Mouse (Mus musculus) frontal cortex, postnatal 36 days (tissue): Measurements from ENCODE around the gene Adcy2.

ENCODE experiments used
- DNase-seq, 2 experiments: peaks; one replicate each; pipeline ENCODE4 v3.0.0; 2022; ENCODE audit warnings: low spot score in 2 of 2

Gene Adcy2

GRCm38 (mm10) chr13:68961580-68961979, 37.8 kb downstream of the Adcy2 start:
- peak; percentile 54 to 72 for DNase-seq

- DNase-seq, result no peak
Observed at GRCm38 (mm10) chr13:68960513-68960912, 38.8 kb downstream of the Adcy2 start.

- DNase-seq, result no peak
Observed at GRCm38 (mm10) chr13:68959406-68959805, 39.9 kb downstream of the Adcy2 start.

- no peak for DNase-seq
Observed at GRCm38 (mm10) chr13:68942735-68943134, 56.6 kb downstream of the Adcy2 start.

- no peak for DNase-seq
Observed at GRCm38 (mm10) chr13:68941429-68941828, 57.9 kb downstream of the Adcy2 start.

- no peak for DNase-seq
Observed at GRCm38 (mm10) chr13:68932283-68932647, 67.1 kb downstream of the Adcy2 start.

GRCm38 (mm10) chr13:68931602-68932282, 67.6 kb downstream of the Adcy2 start:
- DNase-seq, result peak; percentile 46 to 59

- no peak for DNase-seq
Observed at GRCm38 (mm10) chr13:68928469-68928868, 70.9 kb downstream of the Adcy2 start.

GRCm38 (mm10) chr13:68913666-68914288, 85.6 kb downstream of the Adcy2 start:
- peak in 1 of 2 experiments; percentile 24 for DNase-seq

GRCm38 (mm10) chr13:68906667-68907066, 92.7 kb downstream of the Adcy2 start:
- DNase-seq, result peak; percentile 58 to 74

GRCm38 (mm10) chr13:68902708-68903107, 96.6 kb downstream of the Adcy2 start:
- no peak for DNase-seq

GRCm38 (mm10) chr13:68889929-68890593, 109.3 kb downstream of the Adcy2 start:
- peak; percentile 63 to 86 for DNase-seq

GRCm38 (mm10) chr13:68868776-68869175, 130.6 kb downstream of the Adcy2 start:
- no peak for DNase-seq

GRCm38 (mm10) chr13:68867940-68868655, 131.2 kb downstream of the Adcy2 start:
- DNase-seq, result peak in 1 of 2 experiments; percentile 58

GRCm38 (mm10) chr13:68860036-68860435, 139.3 kb downstream of the Adcy2 start:
- no peak for DNase-seq

- no peak for DNase-seq
Observed at GRCm38 (mm10) chr13:68848265-68848664, 151.1 kb downstream of the Adcy2 start.

- DNase-seq, result no peak
Observed at GRCm38 (mm10) chr13:68839517-68839916, 159.8 kb downstream of the Adcy2 start.

GRCm38 (mm10) chr13:68836183-68836582, 163.2 kb downstream of the Adcy2 start:
- no peak for DNase-seq

GRCm38 (mm10) chr13:68835424-68836045, 163.8 kb downstream of the Adcy2 start:
- DNase-seq, result no peak

- no peak for DNase-seq
Observed at GRCm38 (mm10) chr13:68832141-68832540, 167.2 kb downstream of the Adcy2 start.

GRCm38 (mm10) chr13:68830030-68830759, 169.1 kb downstream of the Adcy2 start:
- no peak for DNase-seq
